Mouse (Mus musculus) olfactory bulb, adult 2 months (tissue): ENCODE measurements around the gene Nemf. TPM values are rescaled to one million over a fixed set of nuclear protein-coding genes. Genes with fewer than 3 reads are reported as not detected.

Experiments
- H3K27ac ChIP-seq: fragments of 200-500 bp; 2 replicates; pipeline ENCODE4 v1.5.1; 2012; ENCODE audit warnings: low read depth, low read length; ENCODE audit not compliant: insufficient read depth
- H3K4me1 ChIP-seq: fragments of 200-500 bp; 2 replicates; pipeline ENCODE4 v1.6.1; 2012; ENCODE audit warnings: low read length; ENCODE audit not compliant: control insufficient read depth, insufficient read depth
- H3K4me3 ChIP-seq: fragments of 200-500 bp; 2 replicates; pipeline ENCODE4 v1.5.1; 2012; ENCODE audit warnings: mild to moderate bottlenecking, low read depth, low read length, moderate library complexity; ENCODE audit not compliant: insufficient read depth
- CTCF ChIP-seq: fragments of 200-500 bp; IDR thresholded peaks from 2 replicates; pipeline ENCODE4 v1.5.1; 2012; ENCODE audit warnings: low read depth, mild to moderate bottlenecking, low read length, moderate library complexity; ENCODE audit not compliant: insufficient read depth
- POLR2A ChIP-seq: fragments of 200-500 bp; IDR thresholded peaks from 2 replicates; pipeline ENCODE4 v1.6.1; 2012; ENCODE audit warnings: mild to moderate bottlenecking, low read depth, low read length, moderate library complexity; ENCODE audit not compliant: insufficient read depth
- WGBS: fragments of 180-500 bp; shearing (Covaris S2); methylation state at CpG from one replicate; pipeline ENCODE4 v1.1.7; 2018; 5-methylcytosine and 5-hydroxymethylcytosine counted together
- polyA plus RNA-seq: library from polyadenylated mRNA; stranded (reverse); fragments of >200 nt; gene quantifications from 2 replicates; pipeline ENCODE4 v1.2.4, GENCODE M21; 2012; ENCODE audit warnings: low replicate concordance; ENCODE audit not compliant: missing spikeins, insufficient read depth, insufficient read length

Nemf gene
- not detected in 2 replicates for polyA plus RNA-seq

- WGBS = under 1% methylated on average over 46 of the region's 50 CpGs
- H3K4me3 ChIP-seq = peak within 1 kb of the TSS; percentile 82
- no peak within 1 kb of the TSS for H3K27ac ChIP-seq
- H3K4me1 ChIP-seq = no peaks in the 10 kb centered on the region
- TF ChIP-seq CTCF (no peak), POLR2A (peak; percentile 64; the same call in 1 of the 2 replicates)
Observed at GRCm38 (mm10) chr12:69356546-69357299, at the start of gene Nemf. Nemf (minus strand) TSS chr12:69357165.

- no peak overlapping the region for H3K4me3 ChIP-seq
- WGBS = 94% methylated on average over 13 of the region's 13 CpGs
- no peak overlapping the region for H3K27ac ChIP-seq
- TF ChIP-seq POLR2A = no peak
- no peak for TF ChIP-seq CTCF
- no peaks in the 10 kb centered on the region for H3K4me1 ChIP-seq
Observed at GRCm38 (mm10) chr12:69402594-69403167, 45.7 kb upstream of the Nemf start.

GRCm38 (mm10) chr12:69402100-69402499 lies 45.1 kb upstream of the Nemf start:
- 68% methylated on average over 9 of the region's 9 CpGs for WGBS
- no peak for TF ChIP-seq POLR2A
- TF ChIP-seq CTCF = no peak
- Histone ChIP-seq H3K27ac (no peak overlapping the region), H3K4me1 (no peaks in the 10 kb centered on the region), H3K4me3 (no peak overlapping the region)

GRCm38 (mm10) chr12:69400871-69401286 lies 43.9 kb upstream of the Nemf start:
- 35% methylated on average over 2 of the region's 2 CpGs for WGBS
- H3K27ac ChIP-seq = no peak overlapping the region
- H3K4me3 ChIP-seq = no peak overlapping the region
- TF ChIP-seq CTCF = no peak
- no peak for TF ChIP-seq POLR2A
- no peaks in the 10 kb centered on the region for H3K4me1 ChIP-seq

GRCm38 (mm10) chr12:69400367-69400766 lies 43.4 kb upstream of the Nemf start:
- TF ChIP-seq POLR2A = no peak
- no peak for TF ChIP-seq CTCF
- 89% methylated on average over 4 of the region's 4 CpGs for WGBS
- Histone ChIP-seq H3K4me3 (no peak overlapping the region), H3K27ac (no peak overlapping the region), H3K4me1 (no peaks in the 10 kb centered on the region)

GRCm38 (mm10) chr12:69394456-69394855 lies 37.5 kb upstream of the Nemf start:
- 64% methylated on average over 6 of the region's 6 CpGs for WGBS

GRCm38 (mm10) chr12:69393076-69393475 lies 36.1 kb upstream of the Nemf start:
- Histone ChIP-seq H3K4me3 (no peak overlapping the region), H3K4me1 (no peaks in the 10 kb centered on the region), H3K27ac (no peak overlapping the region)
- WGBS = 86% methylated on average over 10 of the region's 10 CpGs
- TF ChIP-seq CTCF = no peak
- no peak for TF ChIP-seq POLR2A

More at GRCm38 (mm10) chr12:69394456-69394855, 37.5 kb upstream of the Nemf start:
- Histone ChIP-seq H3K4me1 (no peaks in the 10 kb centered on the region), H3K27ac (no peak overlapping the region), H3K4me3 (no peak overlapping the region)
- TF ChIP-seq POLR2A (no peak), CTCF (no peak)

GRCm38 (mm10) chr12:69390000-69390698 lies 33.2 kb upstream of the Nemf start:
- Histone ChIP-seq H3K4me3 (no peak overlapping the region), H3K27ac (no peak overlapping the region), H3K4me1 (no peaks in the 10 kb centered on the region)
- TF ChIP-seq CTCF (no peak), POLR2A (no peak)
- WGBS = 59% methylated on average over 7 of the region's 7 CpGs

GRCm38 (mm10) chr12:69389273-69389938 lies 32.4 kb upstream of the Nemf start:
- WGBS = 32% methylated on average over 7 of the region's 7 CpGs
- Histone ChIP-seq H3K27ac (no peak overlapping the region), H3K4me1 (no peaks in the 10 kb centered on the region), H3K4me3 (no peak overlapping the region)
- TF ChIP-seq POLR2A = no peak
